Mouse (Mus musculus) CH12.LX (cell line): ENCODE data around the gene Mettl24. TPM values are rescaled to one million over a fixed set of nuclear protein-coding genes. Genes with fewer than 3 reads are reported as not detected.

Experiments
- DNase-seq: peaks from one replicate; pipeline ENCODE4 v3.0.0-alpha.2; 2013; ENCODE audit errors: extremely low read depth
- H3K27ac ChIP-seq: 2 replicates; pipeline ENCODE4 v1.5.1; 2012; ENCODE audit warnings: low read depth, mild to moderate bottlenecking, control low read depth, moderate library complexity; ENCODE audit not compliant: insufficient read depth
- H3K27me3 ChIP-seq: replicated peaks from 2 replicates; pipeline ENCODE3; 2012; ENCODE audit warnings: inconsistent platforms
- H3K36me3 ChIP-seq, 2 experiments: replicated peaks in 1 of 2; 2 replicates each; pipeline versions ENCODE3 to v1.6.1; 2012; ENCODE audit warnings: inconsistent platforms in 1 of 2, low read length in 1 of 2, mild to moderate bottlenecking in 1 of 2, mixed read lengths in 1 of 2, moderate library complexity in 1 of 2; ENCODE audit not compliant: control insufficient read depth in 1 of 2, insufficient read depth in 1 of 2
- H3K4me1 ChIP-seq, 2 experiments: 2 replicates each; pipeline ENCODE4 v1.6.1; 2012; ENCODE audit warnings: inconsistent platforms in 1 of 2, moderate library complexity in 1 of 2; ENCODE audit not compliant: insufficient read depth in 2 of 2, control insufficient read depth in 1 of 2
- H3K4me2 ChIP-seq: 2 replicates; pipeline ENCODE4 v1.6.1; 2012; ENCODE audit warnings: low read depth, mild to moderate bottlenecking, control low read depth; ENCODE audit not compliant: poor library complexity, insufficient read depth, severe bottlenecking
- H3K4me3 ChIP-seq, 3 experiments: fragments of 150-350 bp in 1 of 3; sonication (generic) in 1 of 3; replicated peaks in 1 of 3; 2 replicates each; pipeline versions ENCODE3 to v1.5.1; 2011 to 2012; ENCODE audit warnings: low read depth in 2 of 3, low read length in 2 of 3, mild to moderate bottlenecking in 2 of 3, moderate library complexity in 2 of 3, control low read depth in 1 of 3, improper control_type of control experiment in 1 of 3, inconsistent platforms in 1 of 3, mixed read lengths in 1 of 3; ENCODE audit not compliant: poor library complexity in 1 of 3
- H3K79me2 ChIP-seq: replicated peaks from 2 replicates; pipeline ENCODE4 v1.6.1; 2012; ENCODE audit warnings: mild to moderate bottlenecking, moderate library complexity; ENCODE audit not compliant: control insufficient read depth, poor library complexity, insufficient read depth, severe bottlenecking; ENCODE audit errors: extremely low read depth
- H3K9ac ChIP-seq: 2 replicates; pipeline ENCODE4 v1.6.1; 2012; ENCODE audit warnings: low read depth, mild to moderate bottlenecking, control low read depth, moderate library complexity; ENCODE audit not compliant: insufficient read depth
- H3K9me3 ChIP-seq: replicated peaks from 2 replicates; pipeline ENCODE3; 2012; ENCODE audit warnings: low read length, inconsistent platforms, mixed read lengths
- BHLHE40 ChIP-seq: IDR thresholded peaks from 2 replicates; pipeline ENCODE4 v1.6.1; 2011; ENCODE audit warnings: mild to moderate bottlenecking, low read depth, low read length, improper control_type of control experiment
- CHD1 ChIP-seq: IDR thresholded peaks from 2 replicates; pipeline ENCODE4 v1.6.1; 2012; ENCODE audit warnings: low read depth, low read length, improper control_type of control experiment, inconsistent platforms
- CTCF ChIP-seq, 2 experiments: IDR thresholded peaks in 1 of 2; conservative IDR thresholded peaks in 1 of 2; 2 replicates each; pipeline ENCODE4 v1.5.1; 2011 to 2012; ENCODE audit warnings: low read depth in 2 of 2, low read length in 2 of 2, improper control_type of control experiment in 1 of 2, inconsistent platforms in 1 of 2, mild to moderate bottlenecking in 1 of 2, moderate library complexity in 1 of 2
- ELF1 ChIP-seq: IDR thresholded peaks from 2 replicates; pipeline ENCODE4 v1.6.1; 2014; ENCODE audit warnings: low read depth, mild to moderate bottlenecking, inconsistent platforms, low read length, improper control_type of control experiment
- EP300 ChIP-seq: IDR thresholded peaks from 2 replicates; pipeline ENCODE4 v1.6.1; 2011; ENCODE audit warnings: low read length, improper control_type of control experiment
- ETS1 ChIP-seq: conservative IDR thresholded peaks from 2 replicates; pipeline ENCODE4 v1.6.1; 2012; ENCODE audit warnings: low read depth, mild to moderate bottlenecking, inconsistent platforms, low read length, improper control_type of control experiment, moderate library complexity
- GABPA ChIP-seq: IDR thresholded peaks from 2 replicates; pipeline ENCODE4 v1.6.1; 2012; ENCODE audit warnings: low read depth, low read length, improper control_type of control experiment, inconsistent platforms; ENCODE audit not compliant: insufficient replicate concordance
- HCFC1 ChIP-seq: IDR thresholded peaks from 2 replicates; pipeline ENCODE4 v1.6.1; 2012; ENCODE audit warnings: low read depth, mild to moderate bottlenecking, inconsistent platforms, low read length, improper control_type of control experiment
- JUND ChIP-seq: conservative IDR thresholded peaks from 2 replicates; pipeline ENCODE4 v1.6.1; 2011; ENCODE audit warnings: low read depth, low read length, improper control_type of control experiment
- MAX ChIP-seq: IDR thresholded peaks from 2 replicates; pipeline ENCODE4 v1.6.1; 2011; ENCODE audit warnings: low read length, improper control_type of control experiment
- MYC ChIP-seq: IDR thresholded peaks from 2 replicates; pipeline ENCODE4 v1.6.1; 2011; ENCODE audit warnings: low read depth, mild to moderate bottlenecking, improper control_type of control experiment, low read length
- NELFE ChIP-seq: IDR thresholded peaks from 2 replicates; pipeline ENCODE4 v1.6.1; 2011; ENCODE audit warnings: low read depth, low read length, improper control_type of control experiment
- POLR2A ChIP-seq: IDR thresholded peaks from 2 replicates; pipeline ENCODE4 v1.6.1; 2011; ENCODE audit warnings: low read depth, mild to moderate bottlenecking, improper control_type of control experiment, low read length
- POLR2AphosphoS2 ChIP-seq: IDR thresholded peaks from 2 replicates; pipeline ENCODE4 v1.6.1; 2011; ENCODE audit warnings: low read depth, low read length, improper control_type of control experiment
- RAD21 ChIP-seq: IDR thresholded peaks from 2 replicates; pipeline ENCODE4 v1.6.1; 2011; ENCODE audit warnings: low read depth, mild to moderate bottlenecking, low read length, improper control_type of control experiment, moderate library complexity
- RCOR1 ChIP-seq: conservative IDR thresholded peaks from 2 replicates; pipeline ENCODE4 v1.6.1; 2012; ENCODE audit warnings: low read depth, mild to moderate bottlenecking, inconsistent platforms, low read length, improper control_type of control experiment
- SMC3 ChIP-seq: IDR thresholded peaks from 2 replicates; pipeline ENCODE4 v1.6.1; 2011; ENCODE audit warnings: low read depth, low read length, improper control_type of control experiment
- UBTF ChIP-seq: IDR thresholded peaks from 2 replicates; pipeline ENCODE4 v1.6.1; 2012; ENCODE audit warnings: low read depth, mild to moderate bottlenecking, inconsistent platforms, low read length, improper control_type of control experiment, moderate library complexity
- USF1 ChIP-seq: IDR thresholded peaks from 2 replicates; pipeline ENCODE4 v1.6.1; 2014; ENCODE audit warnings: low read depth, mild to moderate bottlenecking, inconsistent platforms, low read length, improper control_type of control experiment
- USF2 ChIP-seq: conservative IDR thresholded peaks from 2 replicates; pipeline ENCODE4 v1.6.1; 2011; ENCODE audit warnings: low read depth, low read length, improper control_type of control experiment
- ZC3H11A ChIP-seq: IDR thresholded peaks from 2 replicates; pipeline ENCODE4 v1.6.1; 2012; ENCODE audit warnings: low read depth, mild to moderate bottlenecking, inconsistent platforms, low read length, improper control_type of control experiment
- ZKSCAN1 ChIP-seq: IDR thresholded peaks from 2 replicates; pipeline ENCODE4 v1.6.1; 2012; ENCODE audit warnings: low read depth, inconsistent platforms, low read length, improper control_type of control experiment, borderline replicate concordance
- ZMIZ1 ChIP-seq: IDR thresholded peaks from 2 replicates; pipeline ENCODE4 v1.6.1; 2012; ENCODE audit warnings: low read depth, mild to moderate bottlenecking, inconsistent platforms, low read length, improper control_type of control experiment
- dilution Hi-C: fragments of 300-500 bp; cut with MboI; formaldehyde crosslinking; loops from 2 replicates; pipeline ENCODE4 v1.14.3; 2020; ENCODE audit warnings: low sequenced_read_pairs; ENCODE audit not compliant: extremely low pct_unique_long_range_greater_than_20kb, extremely low pct_ligation_motif_present
- in situ Hi-C: fragments of 300-500 bp; cut with MboI; formaldehyde crosslinking; loops from 3 replicates; pipeline ENCODE4 v1.14.3; 2019; ENCODE audit warnings: low sequenced_read_pairs, low pct_ligation_motif_present, low pct_unique_long_range_greater_than_20kb, mixed read lengths
- polyA plus RNA-seq: library from polyadenylated mRNA; unstranded; fragments of >175 nt; gene quantifications from 2 replicates; pipeline ENCODE4 v1.2.1, GENCODE M21; 2012; ENCODE audit warnings: low read depth; ENCODE audit not compliant: insufficient read length
- total RNA-seq, 2 experiments: library from RNA; depleted of rRNA; stranded (reverse); fragments of 300-350 nt in 1 of 2; fragments of >200 nt in 1 of 2; gene quantifications; 2 replicates each; pipeline ENCODE4 v1.2.3; 2012 to 2014

The Mettl24 gene
- total and polyA plus RNA-seq, 3 experiments, result not detected

DNA sequence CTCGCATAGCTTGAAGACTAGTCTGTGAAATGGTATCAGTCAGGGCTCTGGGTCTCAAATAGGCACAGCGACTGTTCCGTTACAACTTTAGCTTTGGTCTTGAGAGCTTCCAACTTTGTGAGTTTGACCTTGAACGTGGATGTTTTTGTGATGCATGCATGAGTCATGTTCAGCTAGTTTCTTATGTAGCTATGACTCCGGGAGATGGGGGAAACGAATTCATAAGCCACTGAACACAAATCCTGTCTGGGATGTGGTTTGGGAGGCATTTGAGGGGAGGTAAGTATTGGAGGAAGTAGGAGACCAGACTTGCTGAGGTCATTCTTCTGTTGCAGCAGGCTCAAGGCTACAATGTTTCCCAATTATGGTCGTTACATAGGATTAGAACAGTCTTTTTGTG is 7.2 kb upstream of the Mettl24 start:
- no peak for TF ChIP-seq MAX
- no peak for TF ChIP-seq ZC3H11A
- TF ChIP-seq ZKSCAN1, result no peak
- no peak for TF ChIP-seq CTCF (conservative IDR thresholded peaks at IDR 0.05 in 1 of 2, IDR thresholded peaks at IDR 0.05 in 1 of 2; ENCODE audit: low read depth in 2 of 2, low read length in 2 of 2)
- no peak for TF ChIP-seq ELF1
- no peak for TF ChIP-seq USF1
- no peak for TF ChIP-seq MYC
- no peak for TF ChIP-seq SMC3
- no peak for TF ChIP-seq RCOR1
- no peak for TF ChIP-seq ETS1
- TF ChIP-seq EP300, result no peak
- no peak for TF ChIP-seq USF2
- TF ChIP-seq RAD21, result no peak
- TF ChIP-seq POLR2A, result no peak
- DNase-seq, result no peak
- in situ Hi-C loops, result no loop called here
- no peak overlapping the region for H3K4me2 ChIP-seq
- dilution Hi-C loops, result no loop called here
- no peaks in the 10 kb centered on the region for H3K27me3 ChIP-seq
- no peak overlapping the region for H3K9ac ChIP-seq
- H3K79me2 ChIP-seq, result no peaks in the 10 kb centered on the region
- H3K9me3 ChIP-seq, result no peaks in the 10 kb centered on the region
- H3K27ac ChIP-seq, result no peak overlapping the region
- no peak overlapping the region for H3K4me3 ChIP-seq
- H3K36me3 ChIP-seq, result no peaks in the 10 kb centered on the region
- peaks cover 2 to 3% of the 10 kb centered on the region in 2 experiments; a peak in 3 of 4 replicates for H3K4me1 ChIP-seq

GRCm38 (mm10) chr10:40678477-40678876 is 4.6 kb upstream of the Mettl24 start:
- in situ Hi-C loops (no loop called here), dilution Hi-C loops (no loop called here)
- H3K27ac ChIP-seq, result no peak overlapping the region
- H3K36me3 ChIP-seq, result no peaks in the 10 kb centered on the region
- H3K4me3 ChIP-seq, result no peak overlapping the region
- H3K9ac ChIP-seq, result no peak overlapping the region
- peaks cover 2 to 3% of the 10 kb centered on the region in 2 experiments; a peak in 3 of 4 replicates for H3K4me1 ChIP-seq
- no peaks in the 10 kb centered on the region for H3K79me2 ChIP-seq
- DNase-seq, result no peak
- H3K27me3 ChIP-seq, result no peaks in the 10 kb centered on the region
- TF ChIP-seq RCOR1, result no peak
- no peak for TF ChIP-seq USF1
- no peak for TF ChIP-seq POLR2A
- TF ChIP-seq BHLHE40, result no peak
- TF ChIP-seq JUND, result no peak
- no peak for TF ChIP-seq ELF1
- no peak for TF ChIP-seq ZMIZ1
- TF ChIP-seq NELFE, result no peak
- no peak for TF ChIP-seq UBTF
- TF ChIP-seq POLR2AphosphoS2, result no peak
- no peak for TF ChIP-seq HCFC1
- TF ChIP-seq GABPA, result no peak
- no peak for TF ChIP-seq CHD1
- TF ChIP-seq ZC3H11A, result no peak
- no peaks in the 10 kb centered on the region for H3K9me3 ChIP-seq
- no peak overlapping the region for H3K4me2 ChIP-seq
